Mouse (Mus musculus) heart, embryonic 13.5 days (tissue): Measurements from ENCODE around the gene Tiprl. TPM values are rescaled to one million over a fixed set of nuclear protein-coding genes. Genes with fewer than 3 reads are reported as not detected.
A peak's percentile ranks its signal among the peaks of the same experiment; 100 is the strongest.

Source experiments
- ATAC-seq: fragments of 200-750 bp; cut with Nextera tagmentation; 2 replicates; pipeline ENCODE4 v1.8.0; 2017; ENCODE audit warnings: moderate TSS enrichment; ENCODE audit not compliant: insufficient number of reproducible peaks, low FRiP score, low TSS enrichment; ENCODE audit errors: extremely low read depth
- H3K27ac ChIP-seq: fragments of 300-500 bp; sonication (generic); replicated peaks from 2 replicates; pipeline ENCODE4 v1.5.1; 2015; ENCODE audit warnings: moderate library complexity, mild to moderate bottlenecking, inconsistent platforms
- H3K27me3 ChIP-seq: fragments of 300-500 bp; sonication (generic); replicated peaks from 2 replicates; pipeline ENCODE4 v1.6.1; 2015; ENCODE audit warnings: mild to moderate bottlenecking, inconsistent platforms
- H3K36me3 ChIP-seq: fragments of 300-500 bp; sonication (generic); 2 replicates; pipeline ENCODE4 v1.6.1; 2015; ENCODE audit warnings: mild to moderate bottlenecking, inconsistent platforms
- H3K4me1 ChIP-seq: fragments of 300-500 bp; sonication (generic); 2 replicates; pipeline ENCODE4 v1.6.1; 2015; ENCODE audit warnings: inconsistent platforms
- H3K4me2 ChIP-seq: fragments of 300-500 bp; sonication (generic); 2 replicates; pipeline ENCODE4 v1.6.1; 2015; ENCODE audit warnings: inconsistent platforms, mild to moderate bottlenecking, moderate library complexity
- H3K4me3 ChIP-seq: fragments of 300-500 bp; sonication (generic); 2 replicates; pipeline ENCODE4 v1.5.1; 2015; ENCODE audit warnings: moderate library complexity, mild to moderate bottlenecking, inconsistent platforms
- H3K9ac ChIP-seq: fragments of 300-500 bp; sonication (generic); 2 replicates; pipeline ENCODE4 v1.6.1; 2015; ENCODE audit warnings: inconsistent platforms, mild to moderate bottlenecking, moderate library complexity
- H3K9me3 ChIP-seq: fragments of 300-500 bp; sonication (generic); 2 replicates; pipeline ENCODE4 v1.6.1; 2016; ENCODE audit warnings: inconsistent platforms
- WGBS: fragments of 180-500 bp; shearing (Covaris S2); methylation state at CpG from one replicate; pipeline ENCODE4 v1.1.7; 2015; ENCODE audit warnings: mixed read lengths; 5-methylcytosine and 5-hydroxymethylcytosine counted together
- polyA plus RNA-seq: library from polyadenylated mRNA; unstranded; fragments of >200 nt; fragmentation: Nextera tagmentation; extraction: Ambion mirVana; gene quantifications from 2 replicates; pipeline ENCODE4 v1.2.1, GENCODE M21; 2015

Tiprl gene
- polyA plus RNA-seq, 1 experiment from 2014 or later = 78.9 TPM

- Histone ChIP-seq H3K36me3 (no peaks in the 10 kb centered on the region), H3K9me3 (no peaks in the 10 kb centered on the region), H3K27me3 (no peaks in the 10 kb centered on the region), H3K4me1 (no peaks in the 10 kb centered on the region), H3K4me2 (no peak overlapping the region), H3K4me3 (no peak overlapping the region), H3K9ac (no peak overlapping the region), H3K27ac (no peak overlapping the region)
- 81% methylated on average over 3 of the region's 3 CpGs for WGBS
- ATAC-seq = no peak
Observed at GRCm38 (mm10) chr1:165247788-165248187, 11.0 kb upstream of the Tiprl start.

- Histone ChIP-seq H3K4me1 (no peaks in the 10 kb centered on the region), H3K27me3 (no peaks in the 10 kb centered on the region), H3K36me3 (no peaks in the 10 kb centered on the region), H3K4me2 (no peak overlapping the region), H3K9me3 (no peaks in the 10 kb centered on the region), H3K4me3 (no peak overlapping the region), H3K27ac (no peak overlapping the region), H3K9ac (no peak overlapping the region)
- ATAC-seq = no peak
- 71% methylated on average over 5 of the region's 5 CpGs for WGBS
Observed at GRCm38 (mm10) chr1:165247085-165247484, 10.3 kb upstream of the Tiprl start.

GRCm38 (mm10) chr1:165246587-165246986 lies 9.8 kb upstream of the Tiprl start:
- Histone ChIP-seq H3K27me3 (no peaks in the 10 kb centered on the region), H3K36me3 (no peaks in the 10 kb centered on the region), H3K4me1 (no peaks in the 10 kb centered on the region), H3K27ac (no peak overlapping the region), H3K9ac (no peak overlapping the region), H3K9me3 (no peaks in the 10 kb centered on the region), H3K4me3 (no peak overlapping the region), H3K4me2 (no peak overlapping the region)
- 75% methylated on average over 5 of the region's 5 CpGs for WGBS
- ATAC-seq = no peak

GRCm38 (mm10) chr1:165235846-165236245 lies 950 bp downstream of the Tiprl start:
- 12% methylated on average over 10 of the region's 10 CpGs for WGBS
- Histone ChIP-seq H3K4me2 (peak overlapping the region; percentile 93), H3K4me1 (peaks cover 37% of the 10 kb centered on the region), H3K9me3 (no peaks in the 10 kb centered on the region), H3K27me3 (no peaks in the 10 kb centered on the region), H3K27ac (peak overlapping the region; percentile 98), H3K36me3 (no peaks in the 10 kb centered on the region; the same call in 1 of the 2 replicates), H3K4me3 (peak overlapping the region; percentile 88), H3K9ac (peak overlapping the region; percentile 93)
- ATAC-seq = no peak

GRCm38 (mm10) chr1:165233806-165234205 lies 3.0 kb downstream of the Tiprl start:
- Histone ChIP-seq H3K27me3 (no peaks in the 10 kb centered on the region), H3K27ac (peak overlapping the region; percentile 59), H3K4me2 (0 out of 2 replicates have a peak overlapping the region, but pooled peaks have one; percentile 24)

GRCm38 (mm10) chr1:165230691-165231090 lies 6.1 kb downstream of the Tiprl start:
- 88% methylated on average over 4 of the region's 4 CpGs for WGBS
- ATAC-seq = no peak
- peaks cover 28% of the 10 kb centered on the region for H3K4me1 ChIP-seq

More at GRCm38 (mm10) chr1:165233806-165234205, 3.0 kb downstream of the Tiprl start:
- Histone ChIP-seq H3K4me1 (peaks cover 37% of the 10 kb centered on the region), H3K36me3 (no peaks in the 10 kb centered on the region; the same call in 1 of the 2 replicates), H3K4me3 (no peak overlapping the region), H3K9me3 (no peaks in the 10 kb centered on the region), H3K9ac (peak overlapping the region; percentile 59; the same call in 1 of the 2 replicates)
- no peak for ATAC-seq
- 48% methylated on average over 2 of the region's 2 CpGs for WGBS

GRCm38 (mm10) chr1:165229577-165229976 lies 7.2 kb downstream of the Tiprl start:
- H3K9me3 ChIP-seq = no peaks in the 10 kb centered on the region
- WGBS = 92% methylated on average over 9 of the region's 9 CpGs
- no peak for ATAC-seq
- no peak overlapping the region for H3K4me3 ChIP-seq
- no peak overlapping the region for H3K9ac ChIP-seq
- no peak overlapping the region for H3K4me2 ChIP-seq
- no peak overlapping the region for H3K27ac ChIP-seq
- H3K27me3 ChIP-seq = no peaks in the 10 kb centered on the region
- peaks cover 28% of the 10 kb centered on the region for H3K36me3 ChIP-seq
- peaks cover 21% of the 10 kb centered on the region for H3K4me1 ChIP-seq

More at GRCm38 (mm10) chr1:165230691-165231090, 6.1 kb downstream of the Tiprl start:
- Histone ChIP-seq H3K4me2 (no peak overlapping the region), H3K4me3 (no peak overlapping the region), H3K9me3 (no peaks in the 10 kb centered on the region), H3K27ac (no peak overlapping the region), H3K36me3 (peaks cover 19% of the 10 kb centered on the region), H3K27me3 (no peaks in the 10 kb centered on the region), H3K9ac (no peak overlapping the region)

GRCm38 (mm10) chr1:165217023-165217589 lies 19.7 kb downstream of the Tiprl start:
- ATAC-seq = no peak
- Histone ChIP-seq H3K36me3 (peaks cover 85% of the 10 kb centered on the region), H3K27ac (no peak overlapping the region), H3K4me2 (no peak overlapping the region), H3K4me1 (no peaks in the 10 kb centered on the region), H3K9me3 (no peaks in the 10 kb centered on the region), H3K4me3 (no peak overlapping the region), H3K27me3 (no peaks in the 10 kb centered on the region), H3K9ac (no peak overlapping the region)
- 53% methylated on average over 2 of the region's 2 CpGs for WGBS

GRCm38 (mm10) chr1:165215831-165216230 lies 21.0 kb downstream of the Tiprl start:
- Histone ChIP-seq H3K4me3 (no peak overlapping the region), H3K4me2 (no peak overlapping the region), H3K9ac (no peak overlapping the region), H3K27me3 (no peaks in the 10 kb centered on the region), H3K9me3 (no peaks in the 10 kb centered on the region), H3K27ac (no peak overlapping the region), H3K36me3 (peaks cover 72% of the 10 kb centered on the region), H3K4me1 (no peaks in the 10 kb centered on the region)
- ATAC-seq = no peak
- 68% methylated on average over 7 of the region's 7 CpGs for WGBS

- no peak for ATAC-seq
- 4% methylated on average over 2 of the region's 2 CpGs for WGBS
- no peaks in the 10 kb centered on the region for H3K36me3 ChIP-seq
- H3K4me2 ChIP-seq = no peak overlapping the region
- no peaks in the 10 kb centered on the region for H3K27me3 ChIP-seq
- H3K4me1 ChIP-seq = peaks cover 14% of the 10 kb centered on the region
- no peak overlapping the region for H3K4me3 ChIP-seq
- no peak overlapping the region for H3K9ac ChIP-seq
- no peaks in the 10 kb centered on the region for H3K9me3 ChIP-seq
- no peak overlapping the region for H3K27ac ChIP-seq
Observed at GRCm38 (mm10) chr1:165205591-165205990, 31.2 kb downstream of the Tiprl start.

GRCm38 (mm10) chr1:165203488-165204035 lies 33.2 kb downstream of the Tiprl start:
- Histone ChIP-seq H3K4me1 (peaks cover 10% of the 10 kb centered on the region), H3K4me3 (no peak overlapping the region), H3K36me3 (no peaks in the 10 kb centered on the region), H3K27me3 (no peaks in the 10 kb centered on the region), H3K27ac (no peak overlapping the region), H3K9ac (no peak overlapping the region), H3K9me3 (no peaks in the 10 kb centered on the region), H3K4me2 (no peak overlapping the region)
- ATAC-seq = no peak
- WGBS = 18% methylated on average over 2 of the region's 2 CpGs

- Histone ChIP-seq H3K27me3 (no peaks in the 10 kb centered on the region), H3K4me3 (no peak overlapping the region), H3K9me3 (no peaks in the 10 kb centered on the region), H3K36me3 (no peaks in the 10 kb centered on the region), H3K4me1 (peaks cover 14% of the 10 kb centered on the region), H3K4me2 (no peak overlapping the region), H3K27ac (no peak overlapping the region), H3K9ac (no peak overlapping the region)
- WGBS = 71% methylated on average over 4 of the region's 4 CpGs
- no peak for ATAC-seq
Observed at GRCm38 (mm10) chr1:165201445-165202012, 35.3 kb downstream of the Tiprl start.
